Mouse (Mus musculus): ENCODE measurements around the gene Dapk3.
"Not testable (repeated sequence)": the region's sequence is repeated elsewhere in the genome, so short reads cannot be mapped to it uniquely, and the experiment has no call there.

GRCm38 (mm10) chr10:81217267-81217666 is 34.5 kb downstream of the Dapk3 start:
- not testable (repeated sequence) for TF ChIP-seq POLR2A (IDR thresholded peaks at IDR 0.05; ENCODE audit: insufficient read depth, low read length)
- TF ChIP-seq CTCF (IDR thresholded peaks at IDR 0.05; ENCODE audit: low read depth, low read length) = peak; percentile 46

All from ES-Bruce4 (cell line).